Mouse (Mus musculus) hindbrain, embryonic 11.5 days (tissue): ENCODE results near the gene Mat2a. TPM values are rescaled to one million over a fixed set of nuclear protein-coding genes. Genes with fewer than 3 reads are reported as not detected.

Experiments used
- ATAC-seq: fragments of 200-750 bp; cut with Nextera tagmentation; 2 replicates; pipeline ENCODE4 v1.8.0; 2017; ENCODE audit warnings: mild to moderate bottlenecking, moderate TSS enrichment, moderate library complexity; ENCODE audit not compliant: low FRiP score
- DNase-seq: peaks from one replicate; pipeline ENCODE4 v3.0.0-alpha.2; 2015; ENCODE audit warnings: low spot score
- H3K27ac ChIP-seq: fragments of 300-500 bp; sonication (generic); 2 replicates; pipeline ENCODE4 v1.5.1; 2014; ENCODE audit warnings: mild to moderate bottlenecking, low read depth, low read length
- H3K27me3 ChIP-seq: fragments of 300-500 bp; sonication (generic); 2 replicates; pipeline ENCODE4 v1.6.1; 2014; ENCODE audit warnings: mild to moderate bottlenecking, low read length, moderate library complexity, mixed read lengths; ENCODE audit not compliant: control insufficient read depth, insufficient read depth
- H3K36me3 ChIP-seq: fragments of 300-500 bp; sonication (generic); 2 replicates; pipeline ENCODE4 v1.6.1; 2014; ENCODE audit warnings: mild to moderate bottlenecking, low read length, moderate library complexity, mixed read lengths; ENCODE audit not compliant: control insufficient read depth, insufficient read depth
- H3K4me1 ChIP-seq: fragments of 300-500 bp; sonication (generic); replicated peaks from 2 replicates; pipeline ENCODE4 v1.6.1; 2014; ENCODE audit warnings: low read length, mixed read lengths; ENCODE audit not compliant: control insufficient read depth, insufficient read depth
- H3K4me2 ChIP-seq: fragments of 300-500 bp; sonication (generic); replicated peaks from 2 replicates; pipeline ENCODE4 v1.6.1; 2014; ENCODE audit warnings: mild to moderate bottlenecking, low read depth, low read length
- H3K4me3 ChIP-seq: fragments of 300-500 bp; sonication (generic); 2 replicates; pipeline ENCODE4 v1.5.1; 2014; ENCODE audit warnings: low read depth, low read length
- H3K9ac ChIP-seq: fragments of 300-500 bp; sonication (generic); 2 replicates; pipeline ENCODE4 v1.6.1; 2014; ENCODE audit warnings: low read depth, low read length
- H3K9me3 ChIP-seq: fragments of 300-500 bp; sonication (generic); 2 replicates; pipeline ENCODE4 v1.6.1; 2016; ENCODE audit warnings: low read length; ENCODE audit not compliant: control insufficient read depth
- WGBS: fragments of 180-500 bp; shearing (Covaris S2); extraction: QIAGEN DNeasy Blood & Tissue Kit; methylation state at CpG from one replicate; pipeline ENCODE4 v1.1.7; 2014; 5-methylcytosine and 5-hydroxymethylcytosine counted together
- polyA plus RNA-seq: library from polyadenylated mRNA; unstranded; fragments of >200 nt; fragmentation: Nextera tagmentation; extraction: Ambion mirVana; gene quantifications from 2 replicates; pipeline ENCODE4 v1.2.1, GENCODE M21; 2014

Mat2a gene
- polyA plus RNA-seq, 1 experiment from 2014 or later: 409 TPM

GRCm38 (mm10) chr6:72385258-72385657, 54.1 kb downstream of the Mat2a start:
- H3K27me3 ChIP-seq: peaks cover 5% of the 10 kb centered on the region
- H3K4me3 ChIP-seq: no peak overlapping the region
- H3K4me1 ChIP-seq: peaks cover under 1% of the 10 kb centered on the region; the same call in 1 of the 2 replicates
- ATAC-seq: no peak
- no peaks in the 10 kb centered on the region for H3K9me3 ChIP-seq
- no peak for DNase-seq
- H3K4me2 ChIP-seq: no peak overlapping the region
- no peak overlapping the region for H3K9ac ChIP-seq
- WGBS: 87% methylated on average over 4 of the region's 4 CpGs
- no peak overlapping the region for H3K27ac ChIP-seq
- no peaks in the 10 kb centered on the region for H3K36me3 ChIP-seq

GRCm38 (mm10) chr6:72383952-72384351, 55.4 kb downstream of the Mat2a start:
- no peak overlapping the region for H3K4me3 ChIP-seq
- H3K27me3 ChIP-seq: peaks cover 17% of the 10 kb centered on the region
- ATAC-seq: no peak
- no peak overlapping the region for H3K27ac ChIP-seq
- H3K4me2 ChIP-seq: no peak overlapping the region
- no peaks in the 10 kb centered on the region for H3K36me3 ChIP-seq
- no peak for DNase-seq
- 95% methylated on average over 7 of the region's 7 CpGs for WGBS
- no peak overlapping the region for H3K9ac ChIP-seq
- 0 out of 2 replicates have a peak, but pooled peaks cover 2% of the 10 kb centered on the region for H3K4me1 ChIP-seq
- H3K9me3 ChIP-seq: no peaks in the 10 kb centered on the region

- no peak for DNase-seq
- no peak overlapping the region for H3K4me2 ChIP-seq
- H3K9me3 ChIP-seq: no peaks in the 10 kb centered on the region
- no peaks in the 10 kb centered on the region for H3K36me3 ChIP-seq
- 84% methylated on average over 6 of the region's 6 CpGs for WGBS
- no peak overlapping the region for H3K4me3 ChIP-seq
- peaks cover 19% of the 10 kb centered on the region for H3K27me3 ChIP-seq
- no peak overlapping the region for H3K27ac ChIP-seq
- ATAC-seq: no peak
- 0 out of 2 replicates have a peak, but pooled peaks cover 2% of the 10 kb centered on the region for H3K4me1 ChIP-seq
- H3K9ac ChIP-seq: no peak overlapping the region
Observed at GRCm38 (mm10) chr6:72383142-72383820, 56.1 kb downstream of the Mat2a start.

Other genes with a start within 250 kb of the Mat2a start
- 9.2 and 9.6 TPM in 2 replicates for gene Atoh8, start 204.0 kb downstream of the Mat2a start, polyA plus RNA-seq
- not detected in 2 replicates for gene Sftpb, start 134.9 kb downstream of the Mat2a start, polyA plus RNA-seq
- 102 and 113 TPM in 2 replicates for gene Usp39, start 94.4 kb downstream of the Mat2a start, polyA plus RNA-seq
- 17.6 and 28.4 TPM in 2 replicates for gene 0610030E20Rik, start 92.2 kb downstream of the Mat2a start, polyA plus RNA-seq
- 7.0 and 9.2 TPM in 2 replicates for gene Tmem150a, start 84.1 kb downstream of the Mat2a start, polyA plus RNA-seq
- 106 and 111 TPM in 2 replicates for gene Rnf181, start 72.6 kb downstream of the Mat2a start, polyA plus RNA-seq
- 13.4 and 13.7 TPM in 2 replicates for gene Vamp5, start 59.1 kb downstream of the Mat2a start, polyA plus RNA-seq
- 35.2 and 37.9 TPM in 2 replicates for gene Vamp8, start 48.9 kb downstream of the Mat2a start, polyA plus RNA-seq
- 12.9 and 13.1 TPM in 2 replicates for gene Ggcx, start 25.2 kb downstream of the Mat2a start, polyA plus RNA-seq
- gene Sh2d6, start 82.1 kb upstream of the Mat2a start, polyA plus RNA-seq: 0.45 and 0.66 TPM in 2 replicates
- gene Capg, start 104.8 kb upstream of the Mat2a start, polyA plus RNA-seq: 10.4 TPM in 2 replicates
- 17.7 and 18.5 TPM in 2 replicates for gene Elmod3, start 158.9 kb upstream of the Mat2a start, polyA plus RNA-seq
- gene Retsat, start 158.9 kb upstream of the Mat2a start, polyA plus RNA-seq: 6.0 and 7.4 TPM in 2 replicates
- 41.5 and 42.3 TPM in 2 replicates for gene Tgoln1, start 177.4 kb upstream of the Mat2a start, polyA plus RNA-seq